Mouse (Mus musculus) heart, embryonic 16.5 days (tissue): ENCODE data around the gene Elmsan1. TPM values are rescaled to one million over a fixed set of nuclear protein-coding genes. Genes with fewer than 3 reads are reported as not detected.

Experiments used
- ATAC-seq: fragments of 200-750 bp; cut with Nextera tagmentation; replicated peaks from 2 replicates; pipeline ENCODE4 v1.8.0; 2017; ENCODE audit warnings: moderate number of reproducible peaks; ENCODE audit not compliant: insufficient read depth, low FRiP score; ENCODE audit errors: extremely low read depth
- H3K27ac ChIP-seq: fragments of 300-500 bp; sonication (generic); 2 replicates; pipeline ENCODE4 v1.5.1; 2014; ENCODE audit warnings: mild to moderate bottlenecking, low read length, control low read depth, moderate library complexity
- H3K27me3 ChIP-seq: fragments of 300-500 bp; sonication (generic); 2 replicates; pipeline ENCODE4 v1.6.1; 2014; ENCODE audit warnings: low read length, mixed read lengths; ENCODE audit not compliant: control insufficient read depth, insufficient read depth
- H3K36me3 ChIP-seq: fragments of 300-500 bp; sonication (generic); 2 replicates; pipeline ENCODE4 v1.6.1; 2014; ENCODE audit not compliant: control insufficient read depth, insufficient read depth
- H3K4me1 ChIP-seq: fragments of 300-500 bp; sonication (generic); 2 replicates; pipeline ENCODE4 v1.6.1; 2014; ENCODE audit warnings: low read length, mixed read lengths; ENCODE audit not compliant: control insufficient read depth, insufficient read depth
- H3K4me2 ChIP-seq: fragments of 300-500 bp; sonication (generic); 2 replicates; pipeline ENCODE4 v1.6.1; 2014; ENCODE audit warnings: low read depth, mild to moderate bottlenecking, control low read depth, low read length
- H3K4me3 ChIP-seq: fragments of 300-500 bp; sonication (generic); 2 replicates; pipeline ENCODE4 v1.5.1; 2014; ENCODE audit warnings: mild to moderate bottlenecking, control low read depth, low read length
- H3K9ac ChIP-seq: fragments of 300-500 bp; sonication (generic); 2 replicates; pipeline ENCODE4 v1.6.1; 2014; ENCODE audit warnings: low read length, control low read depth
- H3K9me3 ChIP-seq: fragments of 300-500 bp; sonication (generic); replicated peaks from 2 replicates; pipeline ENCODE4 v1.6.1; 2016; ENCODE audit warnings: low read length; ENCODE audit not compliant: control insufficient read depth
- WGBS: fragments of 180-500 bp; shearing (Covaris S2); extraction: QIAGEN DNeasy Blood & Tissue Kit; methylation state at CpG from one replicate; pipeline ENCODE4 v1.1.7; 2014; 5-methylcytosine and 5-hydroxymethylcytosine counted together
- polyA plus RNA-seq: library from polyadenylated mRNA; unstranded; fragments of >200 nt; fragmentation: Nextera tagmentation; extraction: Ambion mirVana; gene quantifications from 2 replicates; pipeline ENCODE4 v1.2.1, GENCODE M21; 2015

The Elmsan1 gene
- polyA plus RNA-seq, 1 experiment from 2014 or later: 7.1 TPM

DNA sequence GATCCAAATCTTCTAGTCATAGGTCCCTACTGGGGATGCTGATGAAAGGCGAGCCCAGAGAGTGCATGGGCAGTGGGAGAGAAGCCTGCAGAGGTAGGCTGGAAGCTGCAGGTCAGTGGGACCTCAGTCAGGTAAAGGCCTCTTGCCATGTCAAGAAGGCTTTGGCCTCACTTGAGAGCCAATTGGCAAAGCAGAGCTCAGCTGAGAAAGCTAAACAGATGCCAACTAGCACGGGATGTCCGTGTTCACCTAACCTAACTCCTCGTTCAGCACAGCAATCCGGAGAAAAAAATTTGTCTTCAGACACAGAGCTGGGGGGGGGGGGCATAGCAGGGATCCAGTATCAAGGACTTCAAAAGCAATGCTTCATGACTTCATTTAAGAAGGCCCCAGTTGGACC lies 33.7 kb downstream of the Elmsan1 start:
- Histone ChIP-seq H3K9ac (no peak overlapping the region), H3K9me3 (no peaks in the 10 kb centered on the region), H3K4me1 (peaks cover 74% of the 10 kb centered on the region), H3K27me3 (no peaks in the 10 kb centered on the region), H3K4me2 (no peak overlapping the region), H3K36me3 (no peaks in the 10 kb centered on the region), H3K4me3 (no peak overlapping the region), H3K27ac (0 out of 2 replicates have a peak overlapping the region, but pooled peaks have one; percentile 11)
- no peak for ATAC-seq
- 70% methylated on average over 5 of the region's 5 CpGs for WGBS

DNA sequence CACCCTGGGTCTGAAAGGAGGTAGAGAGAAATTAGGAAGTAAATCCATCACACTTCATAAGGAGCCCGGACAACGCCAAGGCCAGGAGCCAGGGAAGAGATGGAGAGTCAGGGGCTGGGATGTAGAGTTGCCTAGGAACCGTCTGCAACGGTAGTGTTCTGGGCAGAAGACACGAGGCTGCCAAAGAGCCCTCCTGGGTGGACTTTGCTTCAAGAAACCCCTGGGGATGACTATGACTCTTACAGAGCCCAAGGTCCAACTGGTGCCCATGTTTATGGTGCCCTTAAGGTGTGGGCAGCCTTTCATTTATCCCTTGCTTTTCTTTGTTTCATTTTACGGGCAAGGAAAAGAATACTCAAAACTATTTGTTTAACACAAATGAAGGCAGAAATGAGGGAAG lies 36.7 kb downstream of the Elmsan1 start:
- Histone ChIP-seq H3K36me3 (no peaks in the 10 kb centered on the region), H3K9me3 (no peaks in the 10 kb centered on the region), H3K27me3 (no peaks in the 10 kb centered on the region), H3K9ac (no peak overlapping the region), H3K4me2 (no peak overlapping the region), H3K4me1 (peaks cover 72% of the 10 kb centered on the region), H3K4me3 (no peak overlapping the region), H3K27ac (peak overlapping the region; percentile 77)
- WGBS: 74% methylated on average over 6 of the region's 6 CpGs
- ATAC-seq: no peak

DNA sequence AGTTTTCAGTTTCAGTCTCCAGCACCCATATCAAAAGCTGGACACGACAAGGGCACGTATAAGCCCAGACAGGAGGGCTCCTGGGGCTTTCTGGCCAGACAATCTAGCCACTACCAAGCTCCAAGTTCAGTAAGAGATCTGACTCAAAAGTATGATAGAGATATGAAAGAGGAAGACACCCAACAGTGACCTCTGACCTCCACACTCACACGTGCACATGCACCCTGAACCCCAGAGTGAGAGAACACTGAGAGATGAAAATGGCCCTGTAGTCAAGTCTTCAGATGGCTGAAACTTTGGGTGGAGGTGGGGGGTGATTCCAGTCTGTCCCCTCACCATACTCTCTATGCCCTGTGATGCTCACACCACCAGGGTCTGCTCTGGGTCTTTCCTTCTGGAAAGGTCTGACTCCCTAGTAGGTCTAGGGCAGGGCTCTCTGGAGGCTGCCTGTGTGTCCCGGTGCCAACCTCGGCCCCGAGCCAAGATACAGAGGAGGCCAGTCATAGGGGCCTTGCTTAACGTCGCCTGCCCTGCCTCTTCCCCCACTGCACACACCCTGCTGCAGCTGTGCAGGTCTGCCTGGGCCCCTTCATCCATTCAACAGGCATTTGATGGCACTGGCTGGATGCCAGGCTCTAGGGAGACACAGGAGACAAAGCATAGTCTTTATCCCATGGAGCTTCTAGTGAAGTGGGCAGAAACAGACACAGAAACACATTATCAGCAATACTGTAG lies 37.8 kb downstream of the Elmsan1 start:
- H3K4me3 ChIP-seq: no peak overlapping the region
- peak overlapping the region; percentile 35 for H3K9ac ChIP-seq
- peak overlapping the region; percentile 27 for H3K4me2 ChIP-seq
- H3K27me3 ChIP-seq: no peaks in the 10 kb centered on the region
- no peaks in the 10 kb centered on the region for H3K9me3 ChIP-seq
- no peaks in the 10 kb centered on the region for H3K36me3 ChIP-seq
- WGBS: 26% methylated on average over 8 of the region's 8 CpGs
- peak overlapping the region; percentile 77 for H3K27ac ChIP-seq
- peaks cover 72% of the 10 kb centered on the region for H3K4me1 ChIP-seq
- ATAC-seq: peak; percentile 87

DNA sequence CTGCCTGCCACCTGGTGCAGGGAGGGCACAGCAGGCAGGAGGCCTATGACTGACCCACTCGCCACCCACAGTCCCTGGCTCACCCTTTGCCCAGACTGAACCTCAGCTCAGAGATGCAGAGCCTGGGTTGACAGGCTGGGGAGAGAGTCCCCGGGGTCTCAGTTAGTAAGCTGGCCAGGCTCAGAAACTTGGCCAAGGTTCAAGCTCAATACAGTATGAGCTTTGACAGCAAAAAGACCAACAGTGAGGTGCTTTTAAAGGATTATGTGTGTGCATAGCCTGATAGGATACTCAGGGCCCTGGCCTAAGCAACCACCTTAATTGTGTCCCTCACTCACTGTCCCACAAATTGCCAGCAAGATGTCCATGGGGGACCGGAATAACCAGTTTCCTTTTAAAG lies 38.6 kb downstream of the Elmsan1 start:
- Histone ChIP-seq H3K9me3 (no peaks in the 10 kb centered on the region), H3K27ac (peak overlapping the region; percentile 70), H3K27me3 (no peaks in the 10 kb centered on the region), H3K4me1 (peaks cover 70% of the 10 kb centered on the region), H3K4me3 (no peak overlapping the region), H3K9ac (peak overlapping the region; percentile 49), H3K36me3 (no peaks in the 10 kb centered on the region), H3K4me2 (no peak overlapping the region)
- ATAC-seq: no peak
- WGBS: 39% methylated on average over 3 of the region's 3 CpGs

DNA sequence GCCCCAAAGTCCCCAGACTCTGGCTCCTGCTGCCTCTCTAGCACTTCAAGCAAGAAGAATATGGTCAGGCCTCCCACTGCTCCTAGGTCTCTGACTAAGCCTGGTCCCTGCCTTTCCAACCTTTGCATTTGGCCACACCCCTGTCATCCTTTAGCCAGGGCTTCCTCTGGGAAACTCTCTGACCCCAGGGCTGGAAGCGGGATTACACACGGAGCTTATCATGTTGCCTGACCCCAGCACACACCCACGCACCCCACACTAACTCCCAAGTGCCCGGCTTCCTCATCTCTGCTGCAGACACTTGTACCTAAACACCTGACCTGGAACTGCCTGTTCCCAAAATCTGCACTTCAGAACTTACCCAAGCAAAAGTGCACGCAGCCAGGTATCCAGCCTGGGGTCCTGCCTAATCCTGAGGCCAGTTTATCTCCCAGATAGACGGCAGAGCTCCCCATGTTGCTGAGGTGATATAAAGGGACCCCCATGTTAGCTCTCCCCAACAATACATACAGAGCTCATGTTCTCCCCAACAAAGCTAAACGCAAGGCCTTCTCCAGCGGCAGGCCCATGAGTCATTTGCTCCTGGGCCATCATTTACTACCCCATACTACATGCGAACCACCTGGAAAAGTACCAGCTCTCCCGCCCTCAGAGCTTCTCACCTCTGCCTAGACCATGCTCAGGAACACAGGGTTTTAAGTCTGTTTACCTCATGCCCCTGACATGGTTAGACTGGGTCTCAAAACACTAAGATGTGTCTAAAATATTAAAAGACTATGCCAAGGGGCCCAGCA lies 39.8 kb downstream of the Elmsan1 start:
- Histone ChIP-seq H3K4me3 (no peak overlapping the region), H3K9me3 (no peaks in the 10 kb centered on the region), H3K4me2 (no peak overlapping the region), H3K27me3 (no peaks in the 10 kb centered on the region), H3K9ac (0 out of 2 replicates have a peak overlapping the region, but pooled peaks have one; percentile 21), H3K36me3 (no peaks in the 10 kb centered on the region), H3K27ac (no peak overlapping the region), H3K4me1 (peaks cover 80% of the 10 kb centered on the region)
- no peak for ATAC-seq
- 56% methylated on average over 10 of the region's 10 CpGs for WGBS

DNA sequence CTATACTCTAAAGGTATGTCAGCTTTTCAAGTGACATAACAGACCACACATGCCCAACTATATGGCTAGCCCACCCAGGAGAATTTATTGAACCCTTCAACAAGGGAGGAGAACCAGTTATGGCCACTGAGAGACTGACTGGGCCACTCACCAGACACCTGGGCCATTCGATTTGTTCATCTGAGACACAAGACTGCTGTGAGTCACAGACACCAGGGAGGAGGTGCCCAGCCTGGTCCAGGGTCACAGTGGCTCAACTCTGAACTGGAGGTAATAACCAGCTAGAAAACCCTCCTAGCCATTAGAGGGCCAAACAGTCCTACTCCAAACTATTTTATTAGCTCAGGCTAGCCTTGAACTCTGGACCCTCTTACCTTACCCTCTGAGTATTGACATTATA lies 40.6 kb downstream of the Elmsan1 start:
- Histone ChIP-seq H3K27me3 (no peaks in the 10 kb centered on the region), H3K9me3 (no peaks in the 10 kb centered on the region), H3K4me1 (peaks cover 83% of the 10 kb centered on the region), H3K4me2 (no peak overlapping the region), H3K27ac (no peak overlapping the region; the same call in 1 of the 2 replicates), H3K4me3 (no peak overlapping the region), H3K36me3 (peaks cover 6% of the 10 kb centered on the region), H3K9ac (no peak overlapping the region)
- WGBS: 41% methylated on average over 1 of the region's 1 CpGs
- no peak for ATAC-seq

DNA sequence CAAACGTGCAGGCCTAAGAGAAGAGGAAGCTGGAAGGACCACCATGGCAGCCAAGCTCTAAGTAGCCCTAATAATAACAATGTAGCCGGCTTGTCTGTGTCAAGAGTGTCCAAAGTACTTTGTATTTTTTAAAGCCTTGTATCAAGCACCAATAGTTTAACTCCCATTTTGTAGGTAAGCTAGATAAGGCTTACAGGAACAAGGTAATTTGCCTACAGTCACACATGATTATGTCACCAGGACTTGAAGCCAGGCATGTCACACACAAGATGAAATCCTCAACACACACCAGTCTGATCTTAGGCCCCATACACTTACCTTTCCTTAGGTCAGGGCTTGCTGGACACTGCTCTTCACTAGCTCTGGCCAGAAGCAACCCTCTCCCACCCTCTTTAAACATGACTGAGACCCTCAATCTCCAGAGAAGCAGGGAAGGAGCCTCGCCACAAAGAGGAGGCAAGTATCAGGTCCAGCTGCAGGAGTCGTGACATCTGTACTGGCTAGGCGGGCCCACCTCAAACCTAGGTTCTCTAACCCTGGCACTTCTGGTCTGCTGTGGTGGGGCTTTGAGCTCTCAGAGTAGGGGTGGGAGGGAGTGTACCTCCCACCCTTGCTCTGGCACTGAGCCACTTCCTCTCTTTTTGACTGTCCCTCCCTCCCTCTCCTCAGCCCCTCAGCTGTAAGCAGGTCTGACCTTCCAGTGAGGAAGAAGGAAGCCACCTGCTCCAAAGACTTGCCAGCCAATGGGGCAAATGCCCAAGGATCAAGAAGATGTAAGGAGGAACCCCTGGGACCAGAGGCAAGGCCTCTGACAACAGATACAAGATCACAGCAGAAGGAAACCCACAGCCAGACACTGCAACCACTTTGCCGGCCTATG lies 41.6 kb downstream of the Elmsan1 start:
- H3K4me3 ChIP-seq: peak overlapping the region; percentile 0; the same call in 1 of the 2 replicates
- no peaks in the 10 kb centered on the region for H3K27me3 ChIP-seq
- no peaks in the 10 kb centered on the region for H3K9me3 ChIP-seq
- peaks cover 82% of the 10 kb centered on the region for H3K4me1 ChIP-seq
- 42% methylated on average over 6 of the region's 6 CpGs for WGBS
- H3K36me3 ChIP-seq: peaks cover 14% of the 10 kb centered on the region
- peak overlapping the region; percentile 31; the same call in 1 of the 2 replicates for H3K9ac ChIP-seq
- peak overlapping the region; percentile 77 for H3K4me2 ChIP-seq
- H3K27ac ChIP-seq: peak overlapping the region; percentile 94
- no peak for ATAC-seq

DNA sequence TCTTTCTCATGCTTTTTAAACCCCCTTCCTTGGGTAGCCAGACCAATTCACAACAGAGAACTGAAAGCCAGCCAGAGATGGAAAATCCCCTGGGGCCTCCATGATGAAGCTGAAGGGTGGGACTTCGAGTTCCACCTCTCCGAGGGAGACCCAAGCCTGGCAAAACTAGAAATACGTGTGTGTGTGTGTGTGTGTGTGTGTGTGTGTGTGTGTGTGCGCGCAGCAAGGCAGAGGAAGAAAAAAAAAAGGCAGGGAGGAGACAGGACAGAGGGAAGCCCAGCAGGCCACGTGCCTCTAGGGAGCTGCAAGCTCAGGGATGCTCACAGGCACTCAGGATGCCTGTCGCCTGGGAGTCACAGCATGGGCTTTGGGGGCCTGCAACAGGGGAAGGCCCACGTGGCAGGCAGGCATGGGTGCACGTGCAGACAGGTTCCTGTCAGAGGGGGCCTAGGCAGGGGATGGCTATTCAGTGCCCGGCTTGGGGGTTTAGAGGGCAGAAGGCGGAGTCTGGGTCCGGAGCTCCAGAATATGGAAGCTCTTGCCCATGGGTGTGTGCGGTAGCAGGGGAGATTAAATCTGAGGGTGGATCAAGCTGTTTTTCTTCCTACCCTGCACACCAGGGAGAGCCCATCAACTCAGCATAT lies 42.4 kb downstream of the Elmsan1 start:
- H3K27me3 ChIP-seq: no peaks in the 10 kb centered on the region
- WGBS: 8% methylated on average over 12 of the region's 13 CpGs
- H3K4me1 ChIP-seq: peaks cover 74% of the 10 kb centered on the region
- peak overlapping the region; percentile 77 for H3K4me2 ChIP-seq
- H3K9me3 ChIP-seq: no peaks in the 10 kb centered on the region
- peak overlapping the region; percentile 80 for H3K9ac ChIP-seq
- ATAC-seq: no peak
- H3K4me3 ChIP-seq: peak overlapping the region; percentile 53
- H3K27ac ChIP-seq: peak overlapping the region; percentile 94
- H3K36me3 ChIP-seq: peaks cover 15% of the 10 kb centered on the region
